Mouse (Mus musculus): ENCODE results near the gene Dedd2.

DNA sequence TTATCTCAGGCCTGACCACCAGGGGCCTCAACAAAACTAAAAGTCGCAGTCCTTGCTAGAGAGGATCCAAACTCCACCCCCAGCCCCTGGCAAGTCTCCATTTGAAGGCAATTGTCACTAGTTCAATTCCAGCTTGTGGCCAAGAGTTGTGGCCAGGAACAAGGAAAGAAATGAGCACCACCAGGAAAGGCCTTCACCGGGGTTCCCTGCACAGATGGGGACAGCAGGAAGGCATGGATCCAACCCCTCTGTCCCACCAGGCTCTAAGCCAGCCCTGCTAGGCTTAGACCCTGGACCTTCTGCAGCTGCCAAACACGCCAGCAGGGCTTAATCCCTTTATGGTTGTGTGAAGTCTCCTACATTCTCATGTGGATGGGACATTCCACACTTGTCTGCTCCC, 49.8 kb downstream of the Dedd2 start:
- TF ChIP-seq CTCF (IDR thresholded peaks at IDR 0.05; ENCODE audit: low read depth, low read length) (no peak), POLR2A (IDR thresholded peaks at IDR 0.05; ENCODE audit: borderline replicate concordance, low read depth, low read length) (no peak)
